Mouse (Mus musculus): ENCODE results near the gene Rsg1.

- no peak for TF ChIP-seq CTCF (conservative IDR thresholded peaks at IDR 0.05 in 1 of 2, IDR thresholded peaks at IDR 0.05 in 1 of 2; ENCODE audit: low read depth in 2 of 2, low read length in 2 of 2)
- TF ChIP-seq POLR2AphosphoS2 (IDR thresholded peaks at IDR 0.05; ENCODE audit: low read depth, low read length): no peak
- TF ChIP-seq EP300 (IDR thresholded peaks at IDR 0.05; ENCODE audit: low read length): no peak
- no peak for TF ChIP-seq KAT2A (IDR thresholded peaks at IDR 0.05; ENCODE audit: insufficient replicate concordance, low read length)
- TF ChIP-seq POLR2A (IDR thresholded peaks at IDR 0.05; ENCODE audit: low read depth, low read length): no peak
- TF ChIP-seq TCF12 (IDR thresholded peaks at IDR 0.05; ENCODE audit: low read depth, low read length): no peak
- TF ChIP-seq HCFC1 (IDR thresholded peaks at IDR 0.05; ENCODE audit: low read depth, low read length): no peak
- no peak for TF ChIP-seq ZC3H11A (IDR thresholded peaks at IDR 0.05; ENCODE audit: low read depth, low read length)
Measured at GRCm38 (mm10) chr4:141243636-141244035, 29.9 kb downstream of the Rsg1 start.
